Mouse (Mus musculus): ENCODE measurements around the gene Dstyk.

The Dstyk gene

DNA sequence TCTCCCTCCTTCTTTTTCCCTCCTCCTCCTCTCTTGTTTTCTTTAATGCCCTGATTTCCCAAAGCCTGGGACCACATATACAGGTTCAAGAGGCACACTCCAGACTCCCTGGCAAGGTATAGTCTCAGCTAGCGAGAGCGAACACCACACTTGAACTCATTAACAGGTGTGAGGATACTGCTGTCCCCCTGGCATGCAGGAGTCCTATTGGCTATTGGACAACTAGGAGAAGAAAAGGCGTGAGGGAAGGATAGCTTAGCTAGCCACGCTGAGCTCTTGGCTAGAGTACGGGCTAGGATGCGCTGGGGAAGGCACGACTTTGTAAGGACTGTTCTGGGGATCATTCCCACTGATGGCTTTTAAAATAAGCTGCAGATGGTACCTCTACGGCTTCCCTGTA is 94.8 kb downstream of the Dstyk start:
- DNase-seq (ENCODE audit: low spot score in 2 of 2): peak in 1 of 2 experiments; percentile 18

DNA sequence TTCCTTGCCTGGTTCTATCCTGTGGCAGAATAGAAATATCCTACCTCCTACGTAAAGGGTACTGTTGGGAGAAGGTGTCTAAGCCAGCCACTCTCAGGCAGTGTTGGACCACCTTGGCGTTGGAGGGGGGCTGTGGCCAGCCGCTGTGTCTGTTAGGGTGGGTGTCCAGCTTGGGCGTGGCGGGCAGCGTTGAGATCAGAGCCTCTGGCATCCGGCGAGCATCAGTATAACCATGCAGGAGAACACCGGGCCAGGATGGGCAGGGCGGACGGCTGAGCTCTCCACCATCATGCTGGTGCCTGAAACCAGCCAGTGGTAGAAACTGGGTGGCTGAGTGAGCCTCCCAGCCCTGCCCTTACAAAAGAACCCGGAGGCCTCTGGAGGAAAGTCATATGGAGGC is 98.0 kb downstream of the Dstyk start:
- peak in 1 of 2 experiments; percentile 24 for DNase-seq (ENCODE audit: low spot score in 2 of 2)
